Mouse (Mus musculus) thymus, postnatal 0 days (tissue): ENCODE data around the gene Nf2. TPM values are rescaled to one million over a fixed set of nuclear protein-coding genes. Genes with fewer than 3 reads are reported as not detected.
"Not testable (repeated sequence)": the region's sequence is repeated elsewhere in the genome, so short reads cannot be mapped to it uniquely, and the experiment has no call there.

Experiments
- DNase-seq: peaks from one replicate; pipeline ENCODE4 v3.0.0-alpha.2; 2015; ENCODE audit warnings: low spot score
- polyA plus RNA-seq: library from polyadenylated mRNA; unstranded; fragments of >200 nt; fragmentation: Nextera tagmentation; extraction: Ambion mirVana; gene quantifications from 2 replicates; pipeline ENCODE4 v1.2.1, GENCODE M21; 2015

The Nf2 gene
- polyA plus RNA-seq, 1 experiment from 2014 or later = 28.3 TPM

- DNase-seq = no peak
These were observed 11.1 kb downstream of the Nf2 start for GRCm38 (mm10) chr11:4838235-4838634.

- no peak for DNase-seq
These were observed 12.0 kb downstream of the Nf2 start for GRCm38 (mm10) chr11:4837342-4837741.

GRCm38 (mm10) chr11:4836755-4837154, 12.6 kb downstream of the Nf2 start:
- DNase-seq = peak; percentile 62

GRCm38 (mm10) chr11:4835436-4835835, 13.9 kb downstream of the Nf2 start:
- no peak for DNase-seq

- no peak for DNase-seq
These were observed 15.9 kb downstream of the Nf2 start for GRCm38 (mm10) chr11:4833295-4833939.

- DNase-seq = no peak
These were observed 18.3 kb downstream of the Nf2 start for GRCm38 (mm10) chr11:4831066-4831465.

- no peak for DNase-seq
These were observed 21.4 kb downstream of the Nf2 start for GRCm38 (mm10) chr11:4827916-4828315.

GRCm38 (mm10) chr11:4827340-4827739, 22.0 kb downstream of the Nf2 start:
- no peak for DNase-seq

GRCm38 (mm10) chr11:4826152-4826778, 23.1 kb downstream of the Nf2 start:
- no peak for DNase-seq

- peak; percentile 63 for DNase-seq
These were observed 25.6 kb downstream of the Nf2 start for GRCm38 (mm10) chr11:4823655-4824312.

- DNase-seq = not testable (repeated sequence)
These were observed 26.9 kb downstream of the Nf2 start for GRCm38 (mm10) chr11:4822446-4822842.

- DNase-seq = peak; percentile 58
These were observed 27.6 kb downstream of the Nf2 start for GRCm38 (mm10) chr11:4821492-4822445.

- no peak for DNase-seq
These were observed 34.6 kb downstream of the Nf2 start for GRCm38 (mm10) chr11:4814507-4815450.

- DNase-seq = no peak
These were observed 41.0 kb downstream of the Nf2 start for GRCm38 (mm10) chr11:4808311-4808710.

GRCm38 (mm10) chr11:4806031-4806715, 43.2 kb downstream of the Nf2 start:
- no peak for DNase-seq

- DNase-seq = no peak
These were observed 44.3 kb downstream of the Nf2 start for GRCm38 (mm10) chr11:4804921-4805562.

GRCm38 (mm10) chr11:4803951-4804350, 45.4 kb downstream of the Nf2 start:
- DNase-seq = peak; percentile 15

- no peak for DNase-seq
These were observed 45.9 kb downstream of the Nf2 start for GRCm38 (mm10) chr11:4803426-4803825.

GRCm38 (mm10) chr11:4803008-4803407, 46.3 kb downstream of the Nf2 start:
- no peak for DNase-seq
